Mouse (Mus musculus): Measurements from ENCODE around the gene Pagr1a.

- TF ChIP-seq CTCF (IDR thresholded peaks at IDR 0.05; ENCODE audit: insufficient read depth, low read length) (no peak), POLR2A (IDR thresholded peaks at IDR 0.05; ENCODE audit: borderline replicate concordance, extremely low read depth, low read depth, low read length) (0 out of 2 replicates have a peak, but pooled peaks have one; percentile 9)
Observed at GRCm38 (mm10) chr7:127026616-127026983, 9.4 kb upstream of the Pagr1a start.

Data from lung, adult 2 months (tissue).